Mouse (Mus musculus) embryonic fibroblast, embryonic 13.5 days (primary cell): ENCODE measurements around the gene Agbl4.

ENCODE experiments used
- CTCF ChIP-seq: IDR thresholded peaks from 2 replicates; pipeline ENCODE4 v1.5.1; 2011; ENCODE audit warnings: mild to moderate bottlenecking, control low read depth, low read length, moderate library complexity, borderline replicate concordance; ENCODE audit not compliant: insufficient read depth
- POLR2A ChIP-seq: IDR thresholded peaks from 2 replicates; pipeline ENCODE4 v1.6.1; 2011; ENCODE audit warnings: low read depth, mild to moderate bottlenecking, control low read depth, low read length, moderate library complexity

DNA sequence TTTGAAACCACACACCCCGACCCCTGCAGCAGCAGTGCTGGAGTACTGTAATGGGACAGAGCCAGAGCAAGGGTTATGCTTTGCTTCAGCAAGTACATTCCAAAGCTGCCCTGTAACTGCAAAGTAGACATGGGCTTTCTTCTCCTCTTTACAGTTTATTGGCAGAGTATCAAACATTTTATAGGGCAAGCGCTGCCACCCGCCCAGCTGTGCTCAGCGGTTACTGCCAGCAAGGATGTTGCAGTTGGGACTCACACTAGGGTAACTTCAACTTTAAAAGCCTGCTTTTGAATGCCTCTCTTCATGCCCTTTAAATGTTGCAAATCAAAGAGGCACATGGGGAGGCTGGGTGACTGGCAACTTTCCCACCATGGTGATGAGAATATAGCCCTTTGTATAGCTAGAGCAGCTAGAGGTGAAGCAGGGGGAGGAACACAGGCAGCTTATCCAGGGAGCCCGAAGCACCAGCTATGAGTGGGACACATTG lies 1293.6 kb downstream of the Agbl4 start:
- TF ChIP-seq CTCF (no peak), POLR2A (no peak)
